Mouse (Mus musculus) left cerebral cortex, adult 2 months (tissue): ENCODE results near the gene Tspo2. TPM values are rescaled to one million over a fixed set of nuclear protein-coding genes. Genes with fewer than 3 reads are reported as not detected.
A peak's percentile ranks its signal among the peaks of the same experiment; 100 is the strongest.

Source experiments
- DNase-seq, 2 experiments: peaks; one replicate each; pipeline ENCODE4 v3.0.0; 2021 to 2022; ENCODE audit warnings: low spot score in 2 of 2, mixed read lengths in 1 of 2; ENCODE audit errors: extremely low spot score in 1 of 2
- H3K27ac ChIP-seq: fragments of 200-600 bp; 2 replicates; pipeline ENCODE4 v1.8.1; 2022
- H3K4me3 ChIP-seq: fragments of 200-600 bp; 2 replicates; pipeline ENCODE4 v1.8.1; 2022
- CTCF ChIP-seq: fragments of 200-600 bp; IDR thresholded peaks from 2 replicates; pipeline ENCODE4 v1.8.1; 2022; ENCODE audit warnings: antibody characterized with exemption, mild to moderate bottlenecking, moderate library complexity
- intact Hi-C: fragments of 180-260 bp; cut with DNase I; formaldehyde crosslinking; loops from one replicate; pipeline ENCODE4 v1.15.1; 2025
- total RNA-seq, 2 experiments: library from RNA; stranded (reverse); gene quantifications; 2 replicates each; pipeline ENCODE4 v1.2.3; 2021

The Tspo2 gene
- total RNA-seq, 2 experiments from 2014 or later: not detected

DNA sequence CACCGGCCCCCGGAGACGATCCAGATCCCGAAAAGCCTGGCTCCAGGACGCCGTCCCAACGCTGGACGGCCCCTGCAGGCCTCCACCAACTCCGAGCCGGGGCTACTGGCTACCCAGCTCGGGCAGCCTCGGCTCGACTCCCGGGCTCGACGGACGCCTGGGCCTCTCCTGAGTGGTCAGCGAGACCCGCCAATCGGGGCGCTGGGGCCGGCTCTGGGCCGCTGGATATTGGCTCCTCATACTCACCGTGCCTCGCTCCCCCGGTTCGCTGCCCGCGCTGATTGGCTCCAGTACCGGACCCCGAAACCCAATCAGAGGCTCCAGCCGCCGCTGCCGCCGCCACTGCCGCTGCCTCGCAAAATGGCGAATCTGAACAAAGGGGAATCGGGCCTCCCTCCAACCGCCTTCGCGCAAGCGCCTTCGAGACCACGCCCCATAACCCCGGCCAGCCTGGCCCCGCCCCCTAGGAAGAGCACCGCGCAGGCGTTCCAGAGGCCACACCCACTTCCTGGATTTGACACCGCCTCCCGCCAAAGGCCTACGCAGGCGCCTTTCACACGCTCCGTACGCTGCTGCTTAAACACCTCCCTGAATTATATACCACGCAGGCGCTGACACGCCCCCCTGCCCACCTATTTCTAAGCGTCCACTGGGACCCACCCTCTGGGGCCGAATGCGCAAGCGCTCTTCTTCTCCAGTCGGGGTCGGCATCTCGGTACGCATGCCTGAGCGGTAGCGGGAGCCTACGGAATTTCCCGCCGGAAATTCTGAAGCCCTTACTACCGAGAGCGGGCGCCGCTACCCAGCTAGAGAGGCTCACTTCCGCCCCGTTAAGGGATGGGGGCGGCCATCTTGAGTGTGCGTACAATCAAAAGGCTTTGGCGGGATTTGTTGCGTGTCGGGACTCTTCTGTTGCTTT lies 41.7 kb downstream of the Tspo2 start, which contains the start of the genes Nfya and Oard1:
Gene Nfya (minus strand): TSS at position 527 of the 919 bp plus-strand sequence.
Gene Oard1 (plus strand): TSS at position 635 of the 919 bp plus-strand sequence.
- intact Hi-C loops: loop anchor here (2.0 to 10.0 kb wide), 4 partner anchors 73 to 1485 kb away; no protein-coding TSS in a partner anchor
- no peak for TF ChIP-seq CTCF
- H3K27ac ChIP-seq: peak within 1 kb of the TSS; percentile 99
- H3K4me3 ChIP-seq: peak within 1 kb of the TSS; percentile 82
- peak; percentile 100 for DNase-seq

DNA sequence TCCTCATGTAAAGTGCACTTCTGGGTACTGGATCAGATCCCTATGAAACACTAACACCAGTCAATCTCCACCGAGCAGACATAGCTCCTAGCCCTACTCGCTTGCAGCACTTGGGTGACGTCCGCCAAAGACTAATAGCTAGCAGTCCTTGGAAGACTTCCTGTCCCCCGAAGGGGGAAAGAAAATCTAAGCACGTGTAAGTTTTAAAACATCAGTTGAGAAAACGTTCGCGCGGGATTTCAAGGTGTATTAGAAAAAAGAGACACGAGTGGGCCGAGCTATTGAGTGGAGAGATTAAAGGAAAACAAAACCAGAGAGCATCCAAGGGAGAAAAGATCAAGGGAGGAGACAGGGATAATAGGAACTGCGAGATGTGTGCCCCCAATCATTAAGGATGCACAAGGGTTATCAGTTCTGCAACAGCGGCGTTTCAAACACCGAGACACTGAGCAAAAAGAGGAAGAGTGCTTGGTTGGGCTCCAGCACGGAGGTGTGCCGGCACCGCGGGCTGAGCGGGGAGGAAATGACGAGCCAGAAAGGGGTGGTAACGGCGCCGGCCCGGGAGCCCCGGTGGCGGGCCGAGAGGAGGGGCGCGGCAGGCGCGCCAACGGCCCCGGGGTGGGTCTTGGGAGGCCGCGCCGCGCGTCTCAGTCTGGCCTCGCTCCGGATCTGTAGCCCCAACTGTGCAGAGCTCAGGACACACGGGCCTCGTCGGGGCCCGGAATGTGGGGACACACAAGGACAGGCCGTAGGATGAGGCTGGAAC lies 42.6 kb downstream of the Tspo2 start:
- Histone ChIP-seq H3K27ac (peak overlapping the region; percentile 99), H3K4me3 (peak overlapping the region; percentile 82)
- DNase-seq: peak; percentile 70 to 72
- intact Hi-C loops: loop anchor here (2.0 kb wide), 1 partner anchor 72 kb away; no protein-coding TSS in a partner anchor
- no peak for TF ChIP-seq CTCF

DNA sequence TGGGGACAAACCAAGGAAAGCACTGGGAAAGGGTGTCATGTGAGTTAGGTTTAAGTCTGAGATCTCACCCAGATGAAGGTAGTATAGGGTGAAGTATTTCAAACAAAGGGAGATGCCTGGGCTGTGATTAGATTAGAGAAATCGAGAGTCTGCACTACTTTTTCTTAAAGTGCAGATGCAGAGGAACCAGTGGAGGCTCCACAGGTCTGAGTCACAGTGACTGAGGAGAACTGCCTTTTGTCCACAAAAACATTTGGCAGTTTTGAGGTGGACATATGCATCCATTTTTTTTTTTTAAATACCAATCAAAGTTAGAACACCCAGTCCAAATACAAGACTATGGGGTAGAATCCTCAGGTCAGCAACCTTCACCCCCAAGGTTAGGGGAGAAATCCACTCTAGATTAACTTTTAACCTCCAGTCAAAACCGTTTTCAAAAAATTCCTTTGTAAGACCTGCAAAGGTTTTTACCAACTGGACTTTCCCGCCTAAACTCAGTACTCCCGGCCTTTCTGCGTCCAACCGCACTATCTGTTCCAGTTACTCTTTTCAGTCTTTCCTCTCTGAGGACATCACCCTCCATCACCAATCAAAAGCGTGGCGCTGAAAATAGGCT lies 43.3 kb downstream of the Tspo2 start:
- peak overlapping the region; percentile 99 for H3K27ac ChIP-seq
- no peak for DNase-seq
- H3K4me3 ChIP-seq: peak overlapping the region; percentile 82
- intact Hi-C loops: loop anchor here (2.0 kb wide), 3 partner anchors 35 to 81 kb away; no protein-coding TSS in a partner anchor
- TF ChIP-seq CTCF: no peak

DNA sequence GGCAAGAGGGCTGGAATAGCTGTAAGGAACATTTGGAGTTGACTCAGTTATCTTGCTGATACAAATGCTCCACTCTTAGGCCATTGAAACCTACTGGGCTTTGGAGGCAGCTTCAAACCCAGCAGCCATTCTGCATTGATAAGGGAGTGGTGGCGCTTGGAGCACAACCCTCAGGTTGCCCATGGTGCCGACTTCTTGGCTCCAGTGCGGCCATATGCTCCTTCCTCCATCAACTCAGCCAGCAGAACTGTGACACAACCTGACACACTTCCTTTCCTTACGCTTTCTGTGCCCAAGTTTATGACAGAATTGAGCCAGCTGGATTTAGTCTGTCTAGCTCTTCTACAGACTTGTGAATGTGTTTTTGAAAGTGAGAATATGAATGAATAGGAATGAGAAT lies 44.2 kb downstream of the Tspo2 start:
- H3K4me3 ChIP-seq: no peak overlapping the region
- DNase-seq: no peak
- TF ChIP-seq CTCF: no peak
- no peak overlapping the region for H3K27ac ChIP-seq
- intact Hi-C loops: loop anchor here (2.0 kb wide), 2 partner anchors 34 to 80 kb away; no protein-coding TSS in a partner anchor

GRCm38 (mm10) chr17:48404706-48405105 lies 46.6 kb downstream of the Tspo2 start:
- DNase-seq: no peak
- TF ChIP-seq CTCF: no peak
- intact Hi-C loops: no loop called here
- no peak overlapping the region for H3K4me3 ChIP-seq
- no peak overlapping the region for H3K27ac ChIP-seq

DNA sequence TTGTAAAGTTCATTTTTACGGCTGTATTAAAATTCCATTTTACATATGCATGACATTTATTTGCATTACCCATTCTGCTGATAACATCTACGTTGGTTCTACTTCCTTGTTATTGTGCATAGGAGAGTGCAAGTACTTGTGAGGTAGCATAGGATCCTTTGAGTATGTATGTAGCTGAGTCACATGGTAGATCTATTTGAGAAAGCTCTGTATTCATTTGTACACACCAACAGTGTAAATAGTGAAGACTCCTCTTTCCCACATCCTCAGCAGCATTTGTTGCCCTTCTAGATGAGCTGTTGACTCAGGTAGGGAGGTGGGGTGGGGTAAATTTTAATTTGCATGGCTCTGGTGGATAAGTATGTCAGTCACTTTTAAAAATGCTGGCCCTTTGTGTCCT lies 47.5 kb downstream of the Tspo2 start:
- Histone ChIP-seq H3K27ac (no peak overlapping the region), H3K4me3 (no peak overlapping the region)
- intact Hi-C loops: no loop called here
- TF ChIP-seq CTCF: no peak
- no peak for DNase-seq

DNA sequence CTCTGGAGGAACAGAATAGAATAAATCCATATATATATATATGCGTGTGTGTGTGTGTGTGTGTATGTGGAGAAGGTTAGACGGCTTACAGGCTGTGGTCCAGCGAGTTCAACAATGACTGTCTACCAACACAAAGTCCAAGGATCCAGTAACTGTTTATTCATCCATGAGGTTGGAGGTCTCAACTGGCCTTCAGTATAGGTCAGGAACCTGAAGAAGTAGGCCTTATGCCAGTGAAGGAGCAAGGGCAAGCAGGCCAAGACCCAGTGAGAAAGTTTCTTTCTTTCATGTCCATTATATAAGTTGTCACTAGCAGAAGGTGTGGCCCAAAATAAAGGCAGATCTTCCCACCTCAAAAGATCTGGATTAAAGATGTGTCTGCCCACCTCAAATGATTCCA lies 48.6 kb downstream of the Tspo2 start:
- no peak for TF ChIP-seq CTCF
- intact Hi-C loops: no loop called here
- DNase-seq: no peak
- H3K27ac ChIP-seq: no peak overlapping the region
- H3K4me3 ChIP-seq: no peak overlapping the region

DNA sequence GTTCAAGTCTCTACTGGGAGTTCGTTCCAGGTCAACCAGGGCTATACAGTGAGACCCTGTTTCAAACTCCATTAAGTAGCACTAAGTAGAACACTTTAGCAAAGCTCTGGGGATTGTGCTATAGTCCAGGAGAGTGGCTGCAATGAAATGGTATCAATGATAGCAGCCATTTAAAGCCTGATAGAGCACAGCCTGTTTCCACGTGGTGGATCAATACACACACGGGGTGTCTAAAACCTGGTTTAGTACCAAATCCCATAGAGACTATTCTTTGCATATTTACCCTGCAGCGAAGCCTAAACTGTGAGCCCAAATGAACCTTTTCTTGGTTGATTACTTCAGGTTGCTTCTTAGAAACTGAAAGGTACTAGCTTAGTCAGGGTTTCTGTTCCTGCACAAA lies 49.6 kb downstream of the Tspo2 start:
- intact Hi-C loops: no loop called here
- no peak overlapping the region for H3K4me3 ChIP-seq
- TF ChIP-seq CTCF: no peak
- no peak overlapping the region for H3K27ac ChIP-seq
- no peak for DNase-seq

Other genes starting within 250 kb of the Tspo2 start
- not detected for gene Trem1, start 218.8 kb downstream of the Tspo2 start, total RNA-seq
- gene Trem3, start 203.7 kb downstream of the Tspo2 start, total RNA-seq: under 1 TPM; 0.36 to 0.72 TPM
- under 1 TPM in 1 of 2 experiments, not detected in 1; 0.34 TPM for gene Treml4, start 187.2 kb downstream of the Tspo2 start, total RNA-seq
- gene Treml2, start 152.0 kb downstream of the Tspo2 start, total RNA-seq: under 1 TPM; 0.18 to 0.49 TPM
- gene B430306N03Rik, start 135.4 kb downstream of the Tspo2 start, total RNA-seq: under 1 TPM in 1 of 2 experiments, not detected in 1; 0.48 TPM
- gene Trem2, start 105.1 kb downstream of the Tspo2 start, total RNA-seq: 10 to 100 TPM in 1 of 2 experiments, 1 to 10 TPM in 1; 8.3 to 11.0 TPM
- gene Treml1, start 91.6 kb downstream of the Tspo2 start, total RNA-seq: under 1 TPM; 0.42 to 0.43 TPM
- 10 to 100 TPM; 24.3 to 24.9 TPM for gene Nfya, start 41.6 kb downstream of the Tspo2 start, total RNA-seq
- 10 to 100 TPM; 10.0 to 10.4 TPM for gene Oard1, start 41.5 kb downstream of the Tspo2 start, total RNA-seq
- not detected for gene Apobec2, start 18.6 kb downstream of the Tspo2 start, total RNA-seq
- gene Unc5cl, start 3.4 kb upstream of the Tspo2 start, total RNA-seq: under 1 TPM in 1 of 2 experiments, not detected in 1; 0.30 TPM